ENCODE assay signal across 10 mouse cellular contexts in genomic region chr13:71957147-71957546, GRCm38 (mm10). TPM values are rescaled to one million over a fixed set of nuclear protein-coding genes. Genes with fewer than 3 reads are reported as not detected.
DNase-seq lines count a peak whose midpoint lies in the region; ATAC-seq lines count a peak whose summit lies in the region.
"Had no signal": no experiment of that assay in that cellular context is flagged by ENCODE, and none has a peak within 500 bp of the region (broad histone marks: within the 10 kb centered on the region; RNA-seq: fewer than 3 reads in every experiment).

No protein-coding gene starts in this region.

- no peak for DNase-seq in heart, postnatal 10 days
- peak; percentile 13 for DNase-seq in WW6 (ENCODE audit: low read depth, low spot score)
- peak; percentile 46 for DNase-seq in hindbrain, embryonic 10.5 days (ENCODE audit: low spot score)
- DNase-seq in cerebellum, postnatal 4 days (ENCODE audit: low spot score in 2 of 2), result no peak
- DNase-seq in spleen, postnatal 14 days (ENCODE audit: low spot score in 2 of 2), result no peak
- no peak for DNase-seq in spleen, adult 18-20 months
- DNase-seq: right cerebral cortex, postnatal 25 days had no signal

- no peak for ATAC-seq in heart, embryonic 15.5 days (replicated peaks; ENCODE audit: insufficient number of reproducible peaks, insufficient read depth, low FRiP score, low read depth)
- ATAC-seq in midbrain, embryonic 13.5 days, result no peak

- H3K4me2 ChIP-seq in heart, embryonic 15.5 days, result no peak overlapping the region
- H3K4me2 ChIP-seq in midbrain, embryonic 13.5 days (replicated peaks), result peak overlapping the region; percentile 75

- intact Hi-C loops in heart, postnatal 10 days (cut with DNase I), result loop anchor here (5.0 to 10.0 kb wide), 3 partner anchors 335 to 852 kb away; no protein-coding TSS in a partner anchor

- no peak overlapping the region for H3K27ac ChIP-seq in heart, embryonic 15.5 days
- peak overlapping the region; percentile 97 for H3K27ac ChIP-seq in hindbrain, embryonic 10.5 days
- H3K27ac ChIP-seq in midbrain, embryonic 13.5 days, result peak overlapping the region; percentile 85

- WGBS in heart, embryonic 15.5 days, result 26% methylated on average over 18 of the region's 18 CpGs
- WGBS in hindbrain, embryonic 10.5 days, result 12% methylated on average over 18 of the region's 18 CpGs
- WGBS in midbrain, embryonic 13.5 days, result 9% methylated on average over 18 of the region's 18 CpGs

- peaks cover 7% of the 10 kb centered on the region for H3K4me1 ChIP-seq in heart, embryonic 15.5 days (replicated peaks)
- H3K4me1 ChIP-seq in hindbrain, embryonic 10.5 days (replicated peaks), result peaks cover 83% of the 10 kb centered on the region
- H3K4me1 ChIP-seq in midbrain, embryonic 13.5 days (replicated peaks), result peaks cover 85% of the 10 kb centered on the region

- H3K27me3 ChIP-seq in heart, embryonic 15.5 days, result peaks cover 80% of the 10 kb centered on the region
- H3K27me3 ChIP-seq in hindbrain, embryonic 10.5 days (ENCODE audit: insufficient read depth, poor library complexity, severe bottlenecking), result peaks cover 68% of the 10 kb centered on the region
- peaks cover 45% of the 10 kb centered on the region for H3K27me3 ChIP-seq in midbrain, embryonic 13.5 days

- no peaks in the 10 kb centered on the region for H3K36me3 ChIP-seq in heart, embryonic 15.5 days
- peaks cover 45% of the 10 kb centered on the region for H3K36me3 ChIP-seq in hindbrain, embryonic 10.5 days
- peaks cover 12% of the 10 kb centered on the region for H3K36me3 ChIP-seq in midbrain, embryonic 13.5 days

- H3K4me3 ChIP-seq in heart, embryonic 15.5 days, result no peak overlapping the region
- H3K4me3 ChIP-seq in hindbrain, embryonic 10.5 days, result peak overlapping the region; percentile 92
- H3K4me3 ChIP-seq in midbrain, embryonic 13.5 days (replicated peaks), result peak overlapping the region; percentile 82

- H3K9ac ChIP-seq in heart, embryonic 15.5 days, result 0 out of 2 replicates have a peak overlapping the region, but pooled peaks have one; percentile 11
- H3K9ac ChIP-seq in midbrain, embryonic 13.5 days (replicated peaks), result peak overlapping the region; percentile 98

- H3K9me3 ChIP-seq in heart, embryonic 15.5 days (replicated peaks), result no peaks in the 10 kb centered on the region
- H3K9me3 ChIP-seq in hindbrain, embryonic 10.5 days, result no peaks in the 10 kb centered on the region
- no peaks in the 10 kb centered on the region for H3K9me3 ChIP-seq in midbrain, embryonic 13.5 days

RNA-seq across cellular contexts. Expression of gene Irx1, which starts 6.4 kb away (rescaled TPM):
- 1.9 and 2.0 TPM in 2 replicates for polyA plus RNA-seq in heart, embryonic 15.5 days (2015; fragmentation: Nextera tagmentation; extraction: Ambion mirVana)
- 1 to 10 TPM; 3.9 to 4.6 TPM for total RNA-seq in heart, postnatal 10 days (2021)
- 5.1 and 11.0 TPM in 2 replicates for polyA plus RNA-seq in hindbrain, embryonic 10.5 days (2016; fragmentation: Nextera tagmentation; extraction: Ambion mirVana)
- 7.6 and 13.7 TPM in 2 replicates for polyA plus RNA-seq in midbrain, embryonic 13.5 days (2015; fragmentation: Nextera tagmentation; extraction: Ambion mirVana)
- total RNA-seq: megakaryocyte, adult 5-6 weeks had no signal

Comparison
In these comparisons a context has a peak if more than half of its experiments do, and no peak if none do; other contexts are left out.
1. DNase-seq: peak in WW6 (single experiment) and hindbrain, embryonic 10.5 days (single experiment); none in heart, postnatal 10 days (0 of 2), cerebellum, postnatal 4 days (0 of 2), spleen, postnatal 14 days (0 of 2) and spleen, adult 18-20 months (0 of 2).